Mouse (Mus musculus): Measurements from ENCODE around the gene 1700001C19Rik.
"Not testable (repeated sequence)": the region's sequence is repeated elsewhere in the genome, so short reads cannot be mapped to it uniquely, and the experiment has no call there.

The 1700001C19Rik gene

GRCm38 (mm10) chr17:47430815-47431214 is 6.4 kb downstream of the 1700001C19Rik start:
- no peak for DNase-seq (ENCODE audit: low spot score in 2 of 2)

DNA sequence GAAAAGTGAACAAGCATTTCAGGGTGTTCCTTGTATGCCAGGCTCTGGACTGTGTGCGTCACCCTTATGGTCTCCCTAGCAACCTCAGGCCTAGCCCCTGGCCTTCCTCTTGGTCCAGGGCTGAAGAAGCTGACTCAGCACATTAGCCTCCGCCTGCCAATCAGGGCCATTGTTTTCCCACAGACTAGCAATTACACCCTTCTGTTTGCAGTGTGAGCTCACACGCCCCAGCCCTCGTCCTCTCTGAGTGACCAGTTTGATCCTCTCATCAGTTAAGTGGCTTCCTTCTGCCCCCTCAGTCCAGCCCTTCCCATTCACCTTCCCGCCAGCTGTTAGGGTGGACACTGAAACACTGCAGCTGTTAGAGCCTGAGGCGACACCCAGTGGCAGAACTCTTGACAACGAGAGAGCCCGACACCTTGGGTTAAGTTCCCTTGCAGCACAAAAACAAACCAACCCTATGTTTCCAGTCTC is 8.3 kb downstream of the 1700001C19Rik start:
- no peak for DNase-seq (ENCODE audit: low spot score in 2 of 2)

DNA sequence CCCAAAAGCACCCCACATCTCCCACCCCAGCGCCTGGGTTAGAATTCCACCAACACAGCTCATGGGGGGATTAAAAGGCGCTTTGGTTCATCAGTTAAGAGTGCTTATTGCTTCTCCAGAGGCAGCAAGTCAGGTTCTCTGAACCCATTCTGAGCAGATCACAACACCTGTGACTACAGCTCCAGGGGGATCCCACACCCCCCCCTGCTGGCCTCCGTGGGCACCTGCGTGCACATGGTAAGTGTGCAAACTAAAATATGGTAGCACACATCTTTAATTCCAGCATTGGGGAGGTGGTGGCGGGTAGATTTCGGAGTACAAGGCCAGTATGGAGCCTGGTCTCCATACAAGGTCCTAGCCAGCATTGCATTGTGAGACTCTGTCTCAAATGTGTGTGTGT is 9.9 kb downstream of the 1700001C19Rik start:
- DNase-seq (ENCODE audit: low spot score in 2 of 2) = no peak

DNA sequence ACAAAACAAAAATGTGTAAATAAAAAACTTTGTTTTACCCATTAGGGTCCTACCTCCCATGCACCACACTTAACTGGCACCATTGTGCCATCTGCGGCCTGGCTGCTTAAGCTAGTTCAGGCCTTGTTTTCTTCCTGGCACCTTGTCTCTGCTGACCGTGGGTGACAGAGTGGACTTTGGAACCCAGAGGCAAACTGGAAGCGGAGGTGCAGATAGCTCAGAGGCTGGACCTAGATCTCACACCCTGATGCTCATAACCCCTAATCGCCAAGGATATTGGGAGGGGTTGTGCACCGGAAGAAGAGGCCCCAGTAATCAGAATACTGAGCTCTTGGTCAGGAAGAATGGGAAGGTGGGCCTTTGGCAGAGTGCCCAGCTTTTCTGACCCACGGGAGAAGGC is 13.0 kb downstream of the 1700001C19Rik start:
- no peak for DNase-seq (ENCODE audit: low spot score in 2 of 2)

DNA sequence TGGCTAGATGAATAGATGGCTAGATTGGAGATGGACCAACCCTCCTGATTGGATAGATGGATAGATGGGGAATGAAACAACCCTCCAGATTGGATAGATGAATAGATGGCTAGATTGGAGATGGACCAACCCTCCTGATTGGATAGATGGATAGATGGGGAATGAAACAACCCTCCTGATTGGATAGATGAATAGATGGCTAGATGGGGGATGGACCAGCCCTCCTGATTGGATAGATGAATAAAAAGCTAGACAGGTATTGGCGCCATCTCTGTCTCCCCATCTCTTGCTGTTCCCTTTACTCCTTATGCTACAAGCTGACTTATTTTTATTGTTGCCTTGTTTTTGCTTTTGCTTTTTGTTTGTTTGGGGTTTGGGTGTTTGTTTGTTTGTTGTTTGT is 14.6 kb downstream of the 1700001C19Rik start:
- DNase-seq (ENCODE audit: low spot score in 2 of 2) = not testable (repeated sequence)

DNA sequence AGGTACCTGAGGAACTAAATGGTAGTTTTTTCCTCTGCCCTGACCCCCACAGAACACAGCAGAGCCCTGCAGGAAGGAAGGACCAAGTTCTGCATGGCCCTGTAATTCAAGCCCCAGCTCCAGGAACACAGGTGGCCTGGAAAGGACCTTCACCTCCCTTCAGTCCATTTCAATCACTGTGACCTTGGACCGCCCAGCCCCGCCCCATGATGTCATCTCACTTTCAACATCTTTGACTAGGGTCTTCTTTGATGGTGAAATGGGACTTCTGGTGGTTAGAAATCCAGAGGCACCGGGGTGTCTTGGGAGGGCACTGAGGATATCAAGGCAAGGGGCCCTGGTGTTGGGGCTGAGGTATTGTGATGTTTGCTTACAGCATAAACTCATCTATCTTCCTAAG is 15.6 kb downstream of the 1700001C19Rik start:
- DNase-seq (ENCODE audit: low spot score in 2 of 2) = no peak

DNA sequence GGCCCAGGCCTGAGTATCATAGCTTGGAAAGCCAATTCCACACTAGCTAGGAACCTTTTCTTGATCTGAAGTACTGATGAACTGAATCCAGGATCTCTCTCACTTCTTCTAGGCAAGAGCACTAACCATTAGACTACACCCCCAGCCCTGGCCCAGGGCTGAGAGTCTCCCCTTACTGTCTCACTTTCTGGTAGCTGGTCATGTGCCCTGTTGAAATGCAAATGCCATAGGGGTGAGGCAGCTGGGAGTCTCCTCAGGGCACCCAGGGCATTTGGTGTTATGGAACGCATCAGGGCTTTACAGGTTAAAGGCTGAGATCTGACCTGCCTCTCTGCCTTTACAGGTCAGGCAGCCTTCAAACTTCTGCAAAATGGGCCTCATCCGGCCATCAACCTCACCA is 17.0 kb downstream of the 1700001C19Rik start:
- no peak for DNase-seq (ENCODE audit: low spot score in 2 of 2)

DNA sequence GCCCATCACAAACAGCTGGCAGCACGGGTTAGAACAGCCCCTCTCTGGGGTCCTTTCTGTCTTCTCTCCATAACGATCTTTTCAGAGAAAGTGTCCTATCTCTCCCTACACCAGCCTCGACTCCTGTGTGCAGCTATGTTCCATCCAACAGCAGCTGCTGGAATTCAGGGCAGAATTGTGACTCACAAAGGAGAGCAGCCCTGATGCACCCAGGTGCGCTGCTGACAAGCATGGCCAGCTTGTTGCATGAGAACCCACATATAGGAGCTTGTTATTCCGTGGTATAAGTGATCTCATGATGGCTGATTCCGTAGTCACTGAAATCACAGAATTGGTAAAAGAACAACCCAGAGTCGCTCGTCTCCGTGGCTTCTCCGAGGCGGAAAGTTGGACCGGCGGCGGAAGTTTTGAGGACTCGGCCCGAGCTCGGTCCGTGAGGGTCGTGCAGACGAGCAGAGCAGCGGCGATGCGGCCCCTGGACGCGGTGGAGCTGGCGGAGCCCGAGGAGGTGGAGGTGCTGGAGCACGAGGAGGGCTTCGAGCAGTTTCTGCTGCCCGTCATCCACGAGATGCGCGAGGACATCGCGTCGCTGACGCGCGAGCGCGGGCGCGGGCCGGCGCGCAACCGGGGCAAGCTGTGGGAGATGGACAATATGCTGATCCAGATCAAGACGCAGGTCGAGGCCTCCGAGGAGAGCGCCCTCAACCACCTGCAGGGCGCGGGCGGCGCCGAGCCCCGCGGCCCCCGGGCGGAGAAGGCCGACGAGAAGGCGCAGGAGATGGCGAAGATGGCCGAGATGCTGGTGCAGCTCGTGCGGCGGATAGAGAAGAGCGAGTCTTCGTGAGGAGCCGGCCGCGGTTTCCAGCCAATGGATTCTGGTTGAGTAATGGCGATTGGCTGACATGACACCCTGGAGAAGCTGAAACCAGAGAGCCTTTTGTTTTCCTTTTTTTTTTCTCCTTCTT is 27.0 kb downstream of the 1700001C19Rik start:
- DNase-seq (ENCODE audit: low spot score in 2 of 2) = not testable (repeated sequence)

DNA sequence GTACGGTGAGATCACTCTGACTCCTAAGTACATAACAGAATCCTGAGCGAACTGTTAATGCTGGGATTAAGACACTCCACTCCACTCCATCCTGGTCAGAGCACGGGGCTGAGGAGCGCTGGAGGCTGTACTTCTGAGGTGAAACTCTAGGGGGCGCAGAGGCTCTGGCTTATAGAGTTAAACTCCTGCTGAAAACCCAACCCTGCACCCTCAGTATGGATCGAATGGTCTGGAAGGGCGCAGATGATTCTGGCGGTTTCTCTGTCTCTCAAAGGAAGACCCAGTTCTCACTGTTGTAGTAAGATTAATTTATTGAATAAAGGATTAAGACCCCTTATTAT is 28.6 kb downstream of the 1700001C19Rik start:
- peak; percentile 50 to 85 for DNase-seq (ENCODE audit: low spot score in 2 of 2)

DNA sequence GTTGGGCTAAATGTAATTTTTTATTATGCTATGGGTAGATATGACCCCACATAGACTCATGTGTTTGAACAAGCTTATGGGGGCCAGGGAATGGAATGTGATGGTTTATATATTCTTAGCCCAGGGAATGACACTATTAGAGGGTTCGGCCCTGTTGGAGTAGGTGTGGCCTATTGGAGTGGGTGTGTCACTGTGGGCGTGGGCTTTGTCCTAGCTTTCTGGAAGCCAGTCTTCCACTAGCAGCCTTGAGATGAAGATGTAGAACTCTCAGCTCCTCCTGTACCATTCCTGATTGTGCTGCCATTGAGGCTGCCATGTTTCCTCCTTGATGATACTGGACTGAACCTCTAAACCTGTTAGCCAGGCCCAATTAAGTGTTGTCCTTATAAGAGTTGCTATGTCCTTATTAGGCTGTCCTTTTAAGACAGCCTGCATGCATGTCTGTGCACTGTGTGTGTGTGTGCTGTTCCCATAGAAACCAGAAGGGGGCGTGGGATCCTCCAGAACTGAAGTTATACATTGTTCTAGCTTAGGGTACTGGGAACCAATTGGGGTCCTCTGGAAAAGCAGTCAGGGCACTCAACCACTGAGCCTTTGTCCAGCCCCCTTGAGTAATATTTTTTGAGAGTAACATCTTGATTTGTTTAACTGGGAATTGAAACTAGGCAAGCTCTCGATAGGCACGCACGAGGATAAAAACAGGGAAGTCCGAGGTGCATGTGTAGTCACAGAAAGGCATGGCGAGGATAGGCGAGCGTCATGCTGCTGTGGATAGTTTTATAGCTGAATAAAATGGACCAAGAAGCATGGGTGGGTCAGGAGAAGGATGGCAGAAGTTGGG is 29.2 kb downstream of the 1700001C19Rik start:
- no peak for DNase-seq (ENCODE audit: low spot score in 2 of 2)

DNA sequence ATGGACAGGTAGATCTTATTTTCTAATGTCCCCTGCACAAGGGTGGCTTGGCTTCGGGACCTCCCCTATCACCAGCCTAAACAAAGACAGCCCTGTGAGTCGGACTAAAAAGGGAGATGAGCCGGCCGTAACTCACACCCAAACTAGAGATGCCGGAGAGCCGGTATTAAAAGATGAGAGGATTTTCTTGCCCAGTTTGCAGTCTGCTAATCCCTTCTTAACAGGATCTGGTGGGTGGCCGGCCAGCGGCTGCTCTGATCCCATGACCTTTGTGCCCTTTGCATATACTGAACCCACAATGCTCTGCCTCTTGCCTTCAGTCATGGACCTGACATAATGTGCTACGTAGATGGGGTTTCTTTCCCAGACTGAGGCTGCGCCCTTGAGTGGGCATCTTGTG is 36.7 kb downstream of the 1700001C19Rik start, which contains the start of gene Guca1a:
Gene Guca1a (minus strand): TSS at position 134 of the 400 bp plus-strand sequence.
- DNase-seq (ENCODE audit: low spot score in 2 of 2) = no peak

DNA sequence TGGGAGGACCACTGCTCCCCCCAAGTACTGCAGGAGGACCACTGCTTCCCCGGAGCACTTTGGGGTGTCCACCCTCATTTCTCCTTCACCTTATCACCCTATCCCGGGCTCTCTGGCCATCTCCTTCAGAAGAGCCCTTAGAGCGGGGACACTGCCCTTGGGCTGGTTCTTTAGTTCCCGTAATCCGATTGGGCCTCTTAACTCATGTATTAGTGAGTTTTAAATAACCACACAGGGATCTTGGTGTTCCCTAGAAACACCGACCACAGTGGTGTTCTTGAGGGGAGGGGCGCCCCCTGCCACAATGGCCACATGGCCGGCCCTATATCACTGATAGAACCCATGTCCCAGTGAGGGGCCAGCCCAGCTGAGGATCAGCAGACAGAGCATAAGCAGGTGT is 38.1 kb downstream of the 1700001C19Rik start:
- no peak for DNase-seq (ENCODE audit: low spot score in 2 of 2)

DNA sequence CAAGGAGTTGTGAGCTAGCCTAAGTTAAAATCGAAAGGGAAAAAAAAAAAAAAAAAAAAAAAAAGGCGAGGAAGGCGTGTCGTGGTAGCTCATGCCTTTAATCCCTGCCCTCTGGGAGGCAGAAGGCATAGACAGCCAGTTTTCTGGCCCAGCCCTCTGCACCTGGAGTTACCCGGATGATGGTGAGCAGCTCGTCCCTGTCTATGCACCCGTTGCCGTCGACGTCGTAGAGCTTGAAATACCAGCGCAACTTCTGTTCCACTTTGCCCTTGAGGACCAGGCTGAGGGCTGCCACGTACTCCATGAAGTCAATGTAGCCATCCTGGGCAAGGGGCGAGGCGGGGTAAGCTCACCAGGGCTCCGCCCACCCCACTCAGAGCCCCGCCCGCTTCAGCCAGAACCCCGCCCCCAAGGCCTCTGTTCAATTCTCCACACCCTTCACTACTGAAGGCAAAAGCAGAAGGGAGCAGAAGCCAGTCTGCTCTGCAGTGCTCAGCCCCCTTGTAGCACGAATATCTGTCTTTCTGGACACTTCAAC is 41.7 kb downstream of the 1700001C19Rik start:
- peak; percentile 57 to 76 for DNase-seq (ENCODE audit: low spot score in 2 of 2)

- no peak for DNase-seq (ENCODE audit: low spot score in 2 of 2)
Observed at GRCm38 (mm10) chr17:47394223-47394869, 42.8 kb downstream of the 1700001C19Rik start.

- DNase-seq (ENCODE audit: low spot score in 2 of 2) = peak; percentile 69 to 89
Observed at GRCm38 (mm10) chr17:47386649-47387048, 50.5 kb downstream of the 1700001C19Rik start.

DNA sequence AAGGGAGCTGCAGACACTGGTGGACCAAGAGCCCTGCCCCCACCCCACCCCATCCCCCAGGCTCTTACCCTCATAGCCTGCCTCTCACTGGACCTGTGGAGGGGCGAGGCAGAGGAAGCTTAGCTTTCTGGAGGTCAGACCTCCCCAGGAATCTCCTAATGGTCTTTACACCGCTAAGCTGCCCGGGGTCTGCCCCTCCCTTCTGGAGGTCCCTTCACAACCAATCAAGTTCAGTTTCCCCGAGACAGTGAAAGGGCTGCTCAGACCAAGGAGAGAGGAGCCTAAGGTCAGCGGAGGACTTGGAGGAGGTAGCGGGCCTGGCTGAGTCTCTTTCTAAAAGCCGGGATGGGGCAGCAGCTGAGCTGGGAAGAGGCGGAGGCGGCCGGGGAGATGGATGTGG is 52.0 kb downstream of the 1700001C19Rik start, which contains the start of gene Guca1b:
Gene Guca1b (plus strand): TSS at position 249 of the 400 bp plus-strand sequence.
- DNase-seq (ENCODE audit: low spot score in 2 of 2) = no peak

GRCm38 (mm10) chr17:47384064-47384463 is 53.1 kb downstream of the 1700001C19Rik start:
- DNase-seq (ENCODE audit: low spot score in 2 of 2) = no peak

DNA sequence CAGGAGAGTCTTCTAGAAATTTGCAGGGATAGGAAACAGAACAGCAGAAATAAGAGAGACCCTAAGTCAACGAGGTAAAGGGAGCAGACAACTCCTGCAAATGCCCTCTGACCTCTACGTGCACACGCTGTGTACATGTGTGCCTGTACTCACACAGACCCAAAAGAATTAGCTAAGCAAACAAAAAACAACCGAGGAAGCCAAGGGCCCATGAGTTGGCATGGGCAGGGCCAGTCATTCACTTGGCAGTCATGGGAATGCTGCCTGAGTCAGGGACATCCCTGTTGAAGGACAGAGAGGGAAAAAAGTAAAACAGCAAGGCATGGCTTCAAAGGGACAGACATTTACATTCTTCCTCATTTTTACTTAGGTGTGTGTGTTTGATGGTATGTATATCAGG is 53.9 kb downstream of the 1700001C19Rik start:
- no peak for DNase-seq (ENCODE audit: low spot score in 2 of 2)

DNA sequence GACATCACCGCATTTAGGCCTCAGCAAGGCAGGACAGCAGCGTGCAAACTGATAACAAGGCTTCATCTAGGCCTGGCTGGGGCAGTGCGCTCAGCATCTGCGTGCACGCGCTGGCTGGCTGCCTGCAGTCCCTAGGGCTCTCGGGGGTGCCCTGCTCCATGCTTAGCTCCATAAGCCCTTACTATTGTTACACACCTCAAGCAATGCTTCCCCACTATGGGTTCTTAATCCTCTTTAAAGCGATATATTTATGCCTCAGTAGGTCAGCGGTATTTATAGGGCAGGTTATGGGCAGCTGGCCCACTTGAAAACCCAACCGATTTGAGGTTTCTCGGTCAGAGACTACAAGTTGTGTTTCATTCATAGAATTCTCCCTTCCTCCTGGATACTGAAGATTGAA is 55.3 kb downstream of the 1700001C19Rik start:
- no peak for DNase-seq (ENCODE audit: low spot score in 2 of 2)

DNA sequence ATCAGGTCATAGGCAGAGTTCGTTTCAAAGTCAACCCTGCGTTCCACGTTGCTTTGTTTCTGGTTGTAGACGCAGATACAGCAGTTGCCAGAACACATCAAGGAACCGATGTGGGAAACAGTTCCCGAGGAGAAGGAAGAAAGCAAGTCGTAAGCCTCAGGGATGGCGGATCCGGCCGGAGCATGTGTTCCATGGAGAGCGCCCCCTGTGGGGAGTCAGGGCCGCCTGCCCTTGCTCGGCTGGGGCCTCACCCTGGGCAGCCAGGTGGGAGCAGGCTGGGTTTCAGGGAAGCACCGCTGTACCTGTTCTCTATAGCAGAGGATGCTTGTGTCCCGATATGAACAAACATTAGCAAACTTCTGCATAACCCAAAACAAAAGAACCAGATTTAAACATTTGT is 59.0 kb downstream of the 1700001C19Rik start:
- DNase-seq (ENCODE audit: low spot score in 2 of 2) = no peak

DNA sequence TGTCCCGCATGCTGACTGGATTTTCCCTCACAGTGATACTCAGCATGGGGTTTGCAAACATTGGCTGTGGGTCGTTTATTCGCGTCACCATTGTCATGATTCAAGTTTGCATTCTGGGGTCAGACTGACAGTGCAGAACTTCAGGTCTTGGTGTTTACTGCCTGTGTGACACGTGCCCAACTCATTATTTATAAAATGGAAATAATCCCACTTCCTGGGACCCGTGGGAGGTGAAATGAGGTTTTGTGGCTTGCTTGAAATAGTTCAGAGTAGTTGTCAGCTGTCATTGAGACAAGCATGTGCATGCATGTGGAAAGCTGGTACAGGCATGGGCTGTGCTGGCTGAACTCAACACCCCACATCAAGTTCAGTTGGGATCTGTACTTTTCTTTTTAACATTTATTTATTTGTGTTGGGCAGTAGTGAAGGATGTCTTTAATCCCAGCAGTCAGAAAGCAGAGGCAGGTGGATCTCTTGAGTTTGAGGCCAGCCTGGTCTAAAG is 60.3 kb downstream of the 1700001C19Rik start:
- DNase-seq (ENCODE audit: low spot score in 2 of 2) = no peak
